Mouse (Mus musculus) adrenal gland, adult (tissue): ENCODE measurements around the gene Cda.

Experiments used
- DNase-seq, 2 experiments: peaks; one replicate each; pipeline ENCODE4 v3.0.0; 2022 to 2023; ENCODE audit warnings: low spot score in 1 of 2; ENCODE audit not compliant: inconsistent age in 2 of 2

Cda gene

GRCm38 (mm10) chr4:138368498-138369260 is 887 bp upstream of the Cda start:
- no peak for DNase-seq

- no peak for DNase-seq
Measured at GRCm38 (mm10) chr4:138366561-138366960, 1.2 kb downstream of the Cda start.

GRCm38 (mm10) chr4:138363511-138363910 is 4.3 kb downstream of the Cda start:
- no peak for DNase-seq

- peak in 1 of 2 experiments; percentile 72 for DNase-seq
Measured at GRCm38 (mm10) chr4:138362883-138363282, 4.9 kb downstream of the Cda start.

- DNase-seq: no peak
Measured at GRCm38 (mm10) chr4:138361370-138361821, 6.4 kb downstream of the Cda start.

DNA sequence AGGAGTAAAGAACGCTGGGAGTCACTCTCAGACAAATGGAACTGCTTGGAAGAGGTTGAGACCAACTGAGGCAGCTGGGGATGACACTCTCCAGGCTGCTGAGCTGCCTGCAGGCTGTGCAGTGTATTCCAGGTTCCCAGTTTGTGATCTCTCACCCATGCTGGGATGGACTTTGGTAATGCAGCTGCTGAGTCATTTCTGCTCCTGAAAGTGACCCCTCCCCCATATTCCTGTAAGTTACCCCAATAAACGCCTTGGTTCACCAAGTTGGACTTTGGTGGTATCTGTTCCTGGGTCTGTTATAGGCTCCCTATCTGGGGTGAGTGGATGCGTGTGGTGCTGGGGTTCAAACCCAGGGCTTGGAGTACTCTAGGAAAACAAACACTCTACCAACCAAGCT is 9.6 kb downstream of the Cda start:
- no peak for DNase-seq

- DNase-seq: peak; percentile 73 to 85
Measured at GRCm38 (mm10) chr4:138356551-138356950, 11.2 kb downstream of the Cda start.

- DNase-seq: no peak
Measured at GRCm38 (mm10) chr4:138356141-138356540, 11.7 kb downstream of the Cda start.

GRCm38 (mm10) chr4:138355496-138355895 is 12.3 kb downstream of the Cda start:
- no peak for DNase-seq

DNA sequence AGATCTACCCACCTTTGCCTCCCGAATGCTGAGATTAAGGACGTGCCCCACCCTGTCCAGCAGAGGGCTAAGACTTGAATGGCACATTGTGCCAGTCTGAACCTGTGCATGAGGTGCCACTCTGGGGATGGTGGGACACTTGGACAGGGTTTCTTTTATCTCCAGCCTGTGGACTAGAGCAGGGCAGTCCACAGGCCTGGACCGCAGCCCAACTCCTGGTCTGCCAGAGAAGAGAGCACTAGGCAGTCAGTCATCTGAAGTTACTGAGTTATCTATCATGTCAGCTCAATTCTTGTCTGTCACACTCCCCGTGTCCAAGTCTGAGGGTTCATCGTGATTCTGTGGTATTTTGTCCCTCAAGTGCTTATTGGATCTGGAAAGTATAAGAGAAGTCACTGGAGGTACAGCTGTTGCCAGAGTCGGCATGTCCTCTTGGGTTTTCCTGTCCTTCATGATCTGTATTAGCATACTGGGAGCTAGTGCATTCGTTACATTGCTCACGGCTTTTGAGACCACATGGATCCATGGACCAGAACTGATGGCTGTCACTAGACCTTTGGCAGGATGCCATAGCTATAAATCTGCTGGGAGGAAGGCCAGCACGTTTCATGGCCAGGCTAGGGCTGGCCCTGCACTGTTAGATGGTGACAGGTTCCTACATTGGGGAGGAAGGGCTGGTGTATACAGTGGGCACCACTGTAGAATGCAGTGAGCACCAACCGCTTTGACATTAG is 14.2 kb downstream of the Cda start:
- DNase-seq: peak in 1 of 2 experiments; percentile 64

GRCm38 (mm10) chr4:138352692-138353091 is 15.1 kb downstream of the Cda start:
- no peak for DNase-seq

- no peak for DNase-seq
Measured at GRCm38 (mm10) chr4:138351821-138352220, 16.0 kb downstream of the Cda start.

- DNase-seq: no peak
Measured at GRCm38 (mm10) chr4:138348716-138349115, 19.1 kb downstream of the Cda start.

- DNase-seq: no peak
Measured at GRCm38 (mm10) chr4:138347280-138347679, 20.5 kb downstream of the Cda start.

GRCm38 (mm10) chr4:138344891-138345545 is 22.8 kb downstream of the Cda start:
- DNase-seq: peak; percentile 77 to 91

- peak; percentile 86 to 93 for DNase-seq
Measured at GRCm38 (mm10) chr4:138343341-138343837, 24.4 kb downstream of the Cda start.

DNA sequence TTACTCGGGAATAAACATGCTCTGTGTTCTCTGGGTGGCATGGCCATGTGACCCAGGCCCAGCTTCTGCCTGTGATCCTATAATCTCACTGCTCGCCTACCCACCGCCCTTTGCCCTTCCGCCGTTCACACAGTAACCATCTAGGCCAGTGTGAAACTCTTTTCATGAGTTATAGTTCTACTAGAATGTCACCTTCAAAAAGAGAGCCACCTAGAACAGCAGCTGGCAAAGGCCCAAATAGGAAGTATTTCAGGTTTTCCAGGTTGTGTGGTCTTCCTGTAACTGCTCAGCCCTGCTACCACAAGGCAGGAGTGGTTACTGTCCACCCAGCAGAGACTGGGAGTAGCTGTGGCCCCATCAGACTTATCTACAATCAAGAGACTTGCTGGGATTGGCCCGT is 25.0 kb downstream of the Cda start:
- no peak for DNase-seq

GRCm38 (mm10) chr4:138342048-138342447 is 25.7 kb downstream of the Cda start:
- DNase-seq: no peak

- DNase-seq: no peak
Measured at GRCm38 (mm10) chr4:138341393-138341792, 26.4 kb downstream of the Cda start.

GRCm38 (mm10) chr4:138339963-138340362 is 27.8 kb downstream of the Cda start:
- DNase-seq: peak in 1 of 2 experiments; percentile 84

- DNase-seq: no peak
Measured at GRCm38 (mm10) chr4:138337341-138337740, 30.5 kb downstream of the Cda start.

- DNase-seq: no peak
Measured at GRCm38 (mm10) chr4:138336876-138337275, 30.9 kb downstream of the Cda start.
